Mouse (Mus musculus) E14TG2a.4 (cell line): Measurements from ENCODE around the gene Rtf1.
A peak's percentile ranks its signal among the peaks of the same experiment; 100 is the strongest.

Experiments
- H3K27me3 ChIP-seq: 2 replicates; pipeline ENCODE4 v1.6.1; 2014; ENCODE audit warnings: low read length, control low read depth; ENCODE audit not compliant: insufficient read depth
- H3K36me3 ChIP-seq: 2 replicates; pipeline ENCODE4 v1.6.1; 2014; ENCODE audit warnings: low read length, control low read depth; ENCODE audit not compliant: insufficient read depth
- H3K4me1 ChIP-seq: replicated peaks from 2 replicates; pipeline ENCODE4 v1.6.1; 2014; ENCODE audit warnings: low read depth, low read length, control low read depth
- H3K4me3 ChIP-seq: replicated peaks from 2 replicates; pipeline ENCODE4 v1.5.1; 2014; ENCODE audit warnings: mild to moderate bottlenecking, low read length
- H3K9me3 ChIP-seq: 2 replicates; pipeline ENCODE4 v1.6.1; 2014; ENCODE audit warnings: low read length, control low read depth
- CTCF ChIP-seq: conservative IDR thresholded peaks from 2 replicates; pipeline ENCODE4 v1.5.1; 2014; ENCODE audit warnings: low read length
- NANOG ChIP-seq: IDR thresholded peaks from 2 replicates; pipeline ENCODE4 v1.6.1; 2014; ENCODE audit warnings: borderline replicate concordance, low read length, mixed read lengths
- POU5F1 ChIP-seq: IDR thresholded peaks from 2 replicates; pipeline ENCODE4 v1.6.1; 2014; ENCODE audit warnings: low read length, borderline replicate concordance

The Rtf1 gene

DNA sequence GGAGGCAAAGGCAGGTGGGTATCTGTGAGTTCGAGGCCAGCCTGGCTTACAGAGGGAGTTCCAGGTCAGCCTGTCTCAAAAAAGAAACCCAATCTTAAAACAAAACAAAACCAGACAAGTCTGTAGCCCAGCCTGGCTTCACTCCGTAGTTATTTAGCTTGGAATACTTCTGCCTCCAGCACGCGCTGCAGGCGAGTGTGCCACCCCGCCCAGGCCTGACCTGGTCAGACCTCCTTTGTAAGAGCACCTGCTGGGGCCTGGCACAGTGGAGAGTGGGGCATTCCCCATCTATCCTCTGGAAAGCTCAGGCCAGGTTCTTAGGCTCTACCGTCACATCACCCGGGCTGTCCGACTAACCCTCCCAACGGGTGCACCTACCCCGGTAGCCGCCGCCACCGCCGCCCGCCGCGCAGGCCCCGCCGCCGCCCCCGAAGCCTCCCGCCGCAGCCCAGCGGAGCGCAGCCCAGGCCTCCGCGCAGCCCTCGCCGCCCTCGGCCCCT, 82.8 kb downstream of the Rtf1 start:
- Histone ChIP-seq H3K27me3 (peaks cover 49% of the 10 kb centered on the region), H3K9me3 (no peaks in the 10 kb centered on the region), H3K36me3 (peaks cover 11% of the 10 kb centered on the region), H3K4me3 (peak overlapping the region; percentile 81), H3K4me1 (peaks cover 36% of the 10 kb centered on the region)
- TF ChIP-seq CTCF (no peak), NANOG (no peak), POU5F1 (no peak)

DNA sequence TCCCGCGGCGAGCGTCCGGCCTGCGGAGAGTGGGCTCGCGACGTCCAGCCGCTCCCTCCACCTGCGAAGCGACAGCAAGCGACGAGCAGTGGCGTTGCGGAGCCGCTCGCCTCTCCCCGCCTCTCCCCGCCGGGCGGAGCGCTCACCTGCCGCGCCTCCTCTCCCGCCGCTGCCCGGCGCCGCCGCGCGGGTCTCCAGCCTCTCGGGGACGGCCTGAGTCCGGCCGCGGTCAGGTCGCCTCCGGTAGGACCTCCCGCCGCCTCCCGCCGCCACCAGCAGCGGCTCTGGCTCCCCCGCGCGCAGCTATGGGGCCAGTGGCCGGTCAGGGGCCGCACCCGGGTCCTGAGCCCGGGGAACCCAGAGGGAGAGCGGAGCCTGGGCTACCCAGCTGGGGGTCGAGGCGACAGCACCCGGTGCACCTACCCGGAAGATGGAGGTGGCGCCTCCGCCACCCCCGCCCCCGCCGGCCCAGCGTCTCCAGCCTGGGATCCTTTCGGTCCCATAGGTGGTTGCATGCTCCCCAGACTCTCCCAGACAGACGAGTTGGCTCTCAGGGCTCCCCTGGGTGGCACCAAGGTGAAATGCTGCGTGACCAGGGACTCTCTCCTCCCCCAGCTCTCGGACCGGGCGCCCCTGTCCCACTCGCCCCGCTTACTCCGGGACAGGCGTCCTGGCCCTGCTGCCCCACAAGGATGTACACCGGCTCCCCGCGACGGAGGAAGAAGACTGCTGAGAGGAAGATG, 83.4 kb downstream of the Rtf1 start:
- Histone ChIP-seq H3K4me3 (peak overlapping the region; percentile 81), H3K27me3 (peaks cover 49% of the 10 kb centered on the region), H3K4me1 (peaks cover 36% of the 10 kb centered on the region), H3K9me3 (no peaks in the 10 kb centered on the region), H3K36me3 (peaks cover 14% of the 10 kb centered on the region)
- TF ChIP-seq NANOG (no peak), CTCF (no peak), POU5F1 (no peak)

DNA sequence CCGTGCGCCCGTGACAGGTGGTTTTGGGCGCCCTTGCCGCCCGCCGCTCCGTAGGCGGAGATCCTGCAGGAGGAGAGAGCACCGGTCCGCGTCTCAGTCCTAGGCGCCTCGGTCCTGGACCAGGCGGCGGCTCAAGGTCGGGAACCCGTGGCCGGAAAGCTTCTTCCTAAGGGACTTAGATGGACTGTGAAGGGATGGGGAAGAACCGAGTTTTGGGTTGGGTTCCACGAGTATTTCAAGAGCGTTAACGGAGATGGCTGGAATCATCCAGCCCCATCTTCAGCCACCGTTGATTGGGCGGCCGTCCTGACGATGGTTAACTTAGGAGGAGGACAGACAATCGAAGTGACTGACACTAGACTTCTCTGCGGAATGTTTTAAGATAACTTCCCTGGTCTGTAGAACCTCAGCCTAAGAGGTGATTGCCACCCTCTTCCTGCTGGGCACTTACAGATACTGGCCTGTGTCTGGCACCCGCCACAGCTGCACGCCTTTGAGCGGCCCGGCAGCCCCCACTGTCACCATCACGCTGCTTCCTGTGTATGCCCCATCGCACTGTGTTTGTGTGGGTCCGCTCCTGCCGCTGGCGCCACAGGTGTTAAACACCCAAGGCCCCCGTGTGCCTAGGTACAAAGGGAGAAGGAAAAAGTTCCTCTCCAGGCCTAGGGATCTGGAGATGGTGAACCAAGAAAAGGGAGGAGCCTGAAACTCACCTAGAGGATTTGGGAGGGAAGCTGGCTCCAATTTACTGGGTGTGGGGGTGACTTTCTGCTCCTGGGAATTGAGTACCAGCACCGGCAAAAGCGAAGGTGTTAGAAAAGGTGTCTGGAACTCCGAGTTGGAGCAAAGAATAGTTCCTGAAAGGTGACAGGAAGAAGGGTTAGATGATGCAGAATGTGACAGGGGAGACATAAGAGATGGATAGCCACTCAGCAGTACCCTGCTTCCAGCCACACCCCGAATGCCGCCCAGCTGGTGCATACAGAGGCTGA, 84.3 kb downstream of the Rtf1 start:
- Histone ChIP-seq H3K36me3 (peaks cover 16% of the 10 kb centered on the region), H3K4me1 (peaks cover 44% of the 10 kb centered on the region), H3K27me3 (peaks cover 48% of the 10 kb centered on the region), H3K9me3 (no peaks in the 10 kb centered on the region), H3K4me3 (peak overlapping the region; percentile 81)
- no peak for TF ChIP-seq POU5F1
- no peak for TF ChIP-seq NANOG
- TF ChIP-seq CTCF, result no peak

DNA sequence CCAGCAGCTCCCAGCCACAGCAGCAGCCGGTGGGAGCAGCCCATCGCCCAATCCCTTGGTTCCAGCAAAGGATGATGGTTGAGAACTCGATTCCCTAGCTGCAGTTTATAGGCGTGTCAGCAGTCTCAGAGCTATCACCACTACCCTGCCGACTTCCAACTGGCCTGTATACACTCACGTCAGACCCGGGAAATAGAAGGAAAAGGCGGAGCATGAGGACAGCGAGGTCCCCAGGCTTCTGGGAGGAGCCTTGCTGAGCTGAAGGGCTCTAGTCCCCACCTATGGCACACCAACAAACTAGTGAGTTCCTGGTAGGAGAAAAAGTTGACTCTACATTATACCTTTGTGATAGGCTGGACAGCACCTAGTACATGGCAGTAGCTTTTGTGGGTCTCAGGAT, 85.4 kb downstream of the Rtf1 start, which contains the start of gene Ltk:
Gene Ltk (minus strand): TSS at position 181 of the 400 bp plus-strand sequence.
- Histone ChIP-seq H3K4me1 (peaks cover 51% of the 10 kb centered on the region), H3K4me3 (peak within 1 kb of the TSS; percentile 81), H3K27me3 (peaks cover 45% of the 10 kb centered on the region), H3K36me3 (peaks cover 26% of the 10 kb centered on the region), H3K9me3 (no peaks in the 10 kb centered on the region)
- no peak for TF ChIP-seq NANOG
- no peak for TF ChIP-seq POU5F1
- no peak for TF ChIP-seq CTCF

DNA sequence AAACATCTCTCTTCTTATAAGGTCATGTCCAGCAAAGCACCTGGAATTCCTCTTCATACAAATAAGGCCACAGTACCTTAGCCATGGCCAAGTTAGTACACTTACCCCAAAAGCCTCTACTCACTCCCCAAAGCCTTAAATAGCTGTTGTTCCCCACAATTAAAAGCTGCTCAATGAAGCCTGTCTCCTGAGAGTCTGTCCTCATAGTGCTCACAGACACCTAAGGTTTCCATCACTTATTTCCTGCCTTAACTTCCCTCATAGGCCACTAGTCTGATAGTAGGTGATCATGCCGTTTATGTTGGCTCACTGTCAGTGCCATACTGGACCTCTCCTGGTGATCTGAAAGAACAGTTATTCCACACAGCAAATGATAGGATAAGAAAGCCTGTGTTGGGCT, 87.4 kb downstream of the Rtf1 start:
- Histone ChIP-seq H3K4me3 (no peak overlapping the region), H3K9me3 (no peaks in the 10 kb centered on the region), H3K27me3 (peaks cover 39% of the 10 kb centered on the region), H3K36me3 (peaks cover 44% of the 10 kb centered on the region), H3K4me1 (peaks cover 46% of the 10 kb centered on the region)
- TF ChIP-seq NANOG (no peak), POU5F1 (no peak), CTCF (no peak)

DNA sequence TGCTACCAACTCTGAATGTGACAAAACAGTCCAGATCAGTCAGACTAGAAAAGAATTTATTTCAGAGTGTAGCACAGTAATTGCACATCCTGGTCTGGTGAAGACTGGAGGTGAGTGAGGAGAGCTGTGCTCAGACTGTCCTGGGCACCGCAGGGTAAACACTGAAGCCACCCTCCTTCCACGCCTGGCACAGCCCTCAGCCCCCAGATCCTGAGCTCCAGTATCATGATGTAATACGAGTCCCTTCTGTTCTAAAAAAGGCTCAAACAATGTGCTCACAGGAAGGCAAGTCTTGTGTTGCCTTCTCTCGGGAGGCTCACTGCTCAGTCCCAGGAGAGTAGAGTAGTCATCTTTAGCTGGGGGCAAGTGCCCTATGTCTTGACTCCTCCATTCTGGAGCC, 89.1 kb downstream of the Rtf1 start:
- H3K4me3 ChIP-seq, result no peak overlapping the region
- H3K36me3 ChIP-seq, result peaks cover 56% of the 10 kb centered on the region
- no peaks in the 10 kb centered on the region for H3K9me3 ChIP-seq
- peaks cover 47% of the 10 kb centered on the region for H3K4me1 ChIP-seq
- no peak for TF ChIP-seq NANOG
- no peak for TF ChIP-seq CTCF
- TF ChIP-seq POU5F1, result no peak
- H3K27me3 ChIP-seq, result peaks cover 23% of the 10 kb centered on the region

DNA sequence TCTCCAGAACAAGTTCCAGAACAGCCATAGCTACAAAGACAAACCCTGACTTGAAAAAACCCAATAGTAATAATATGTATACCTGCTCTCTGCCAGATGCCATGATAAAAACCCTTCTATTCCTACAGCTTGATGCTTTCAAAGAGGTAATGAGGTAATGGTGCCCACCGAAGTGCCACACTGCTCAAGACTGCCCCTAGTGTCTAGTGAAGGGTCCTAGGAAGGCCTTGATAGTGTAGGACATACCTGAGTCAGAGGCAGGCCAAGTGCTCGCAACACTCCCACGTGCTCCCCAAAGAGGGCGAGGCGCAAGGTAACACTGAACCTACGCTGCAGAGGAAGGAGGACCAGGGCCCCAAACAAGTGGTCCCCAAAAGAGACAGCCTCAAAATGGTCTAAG, 92.4 kb downstream of the Rtf1 start:
- H3K27me3 ChIP-seq, result no peaks in the 10 kb centered on the region
- peaks cover 44% of the 10 kb centered on the region for H3K4me1 ChIP-seq
- no peaks in the 10 kb centered on the region for H3K9me3 ChIP-seq
- H3K4me3 ChIP-seq, result no peak overlapping the region
- TF ChIP-seq POU5F1 (no peak), CTCF (peak; percentile 45)
- H3K36me3 ChIP-seq, result peaks cover 89% of the 10 kb centered on the region
